Mouse (Mus musculus): Measurements from ENCODE around the gene Slc39a13.
"Not testable (repeated sequence)": the region's sequence is repeated elsewhere in the genome, so short reads cannot be mapped to it uniquely, and the experiment has no call there.

Gene Slc39a13

GRCm38 (mm10) chr2:91070076-91070800 is at the start of gene Slc39a13:
TSS of gene Slc39a13 (minus strand) at chr2:91070417.
- peak; percentile 95 to 98 for DNase-seq (ENCODE audit: low read depth in 1 of 2, low spot score in 2 of 2)

- no peak for DNase-seq (ENCODE audit: low read depth in 1 of 2, low spot score in 2 of 2)
These were observed 49.3 kb upstream of the Slc39a13 start for GRCm38 (mm10) chr2:91119551-91119950.

GRCm38 (mm10) chr2:91119061-91119460 is 48.8 kb upstream of the Slc39a13 start:
- DNase-seq (ENCODE audit: low read depth in 1 of 2, low spot score in 2 of 2), result no peak

- no peak for DNase-seq (ENCODE audit: low read depth in 1 of 2, low spot score in 2 of 2)
These were observed 48.4 kb upstream of the Slc39a13 start for GRCm38 (mm10) chr2:91118647-91119046.

GRCm38 (mm10) chr2:91117585-91118275 is 47.5 kb upstream of the Slc39a13 start, which contains the start of gene Mybpc3:
TSS of gene Mybpc3 (plus strand) at chr2:91118144.
- DNase-seq (ENCODE audit: low read depth in 1 of 2, low spot score in 2 of 2), result no peak

GRCm38 (mm10) chr2:91116842-91117241 is 46.6 kb upstream of the Slc39a13 start:
- DNase-seq (ENCODE audit: low read depth in 1 of 2, low spot score in 2 of 2), result no peak

- no peak for DNase-seq (ENCODE audit: low read depth in 1 of 2, low spot score in 2 of 2)
These were observed 45.4 kb upstream of the Slc39a13 start for GRCm38 (mm10) chr2:91115578-91115970.

GRCm38 (mm10) chr2:91114781-91115577 is 44.8 kb upstream of the Slc39a13 start:
- no peak for DNase-seq (ENCODE audit: low read depth in 1 of 2, low spot score in 2 of 2)

GRCm38 (mm10) chr2:91113852-91114251 is 43.6 kb upstream of the Slc39a13 start:
- no peak for DNase-seq (ENCODE audit: low read depth in 1 of 2, low spot score in 2 of 2)

GRCm38 (mm10) chr2:91113334-91113733 is 43.1 kb upstream of the Slc39a13 start:
- no peak for DNase-seq (ENCODE audit: low read depth in 1 of 2, low spot score in 2 of 2)

GRCm38 (mm10) chr2:91112491-91112890 is 42.3 kb upstream of the Slc39a13 start:
- DNase-seq (ENCODE audit: low read depth in 1 of 2, low spot score in 2 of 2), result no peak

- DNase-seq (ENCODE audit: low read depth in 1 of 2, low spot score in 2 of 2), result not testable (repeated sequence)
These were observed 41.6 kb upstream of the Slc39a13 start for GRCm38 (mm10) chr2:91111832-91112231.

- DNase-seq (ENCODE audit: low read depth in 1 of 2, low spot score in 2 of 2), result no peak
These were observed 40.2 kb upstream of the Slc39a13 start for GRCm38 (mm10) chr2:91110429-91110828.

- DNase-seq (ENCODE audit: low read depth in 1 of 2, low spot score in 2 of 2), result no peak
These were observed 39.7 kb upstream of the Slc39a13 start for GRCm38 (mm10) chr2:91109807-91110385.

GRCm38 (mm10) chr2:91109241-91109640 is 39.0 kb upstream of the Slc39a13 start:
- no peak for DNase-seq (ENCODE audit: low read depth in 1 of 2, low spot score in 2 of 2)

- no peak for DNase-seq (ENCODE audit: low read depth in 1 of 2, low spot score in 2 of 2)
These were observed 37.9 kb upstream of the Slc39a13 start for GRCm38 (mm10) chr2:91108156-91108555.

GRCm38 (mm10) chr2:91101124-91101740 is 31.0 kb upstream of the Slc39a13 start:
- DNase-seq (ENCODE audit: low read depth in 1 of 2, low spot score in 2 of 2), result peak in 1 of 2 experiments; percentile 82

GRCm38 (mm10) chr2:91098156-91098555 is 27.9 kb upstream of the Slc39a13 start:
- no peak for DNase-seq (ENCODE audit: low read depth in 1 of 2, low spot score in 2 of 2)

- DNase-seq (ENCODE audit: low read depth in 1 of 2, low spot score in 2 of 2), result no peak
These were observed 26.8 kb upstream of the Slc39a13 start for GRCm38 (mm10) chr2:91097015-91097414.

- peak in 1 of 2 experiments; percentile 82 for DNase-seq (ENCODE audit: low read depth in 1 of 2, low spot score in 2 of 2)
These were observed 26.3 kb upstream of the Slc39a13 start for GRCm38 (mm10) chr2:91096524-91096923.

GRCm38 (mm10) chr2:91090827-91091226 is 20.6 kb upstream of the Slc39a13 start:
- no peak for DNase-seq (ENCODE audit: low read depth in 1 of 2, low spot score in 2 of 2)

All from monocyte, adult 2 months (primary cell).